Mouse (Mus musculus) kidney, adult 8-10 months (tissue): Measurements from ENCODE around the gene Unc13a.

Source experiments
- DNase-seq, 2 experiments: peaks; one replicate each; pipeline ENCODE4 v3.0.0; 2022

The Unc13a gene

GRCm38 (mm10) chr8:71580201-71580600 lies 91.4 kb downstream of the Unc13a start:
- no peak for DNase-seq

- DNase-seq, result no peak
Observed at GRCm38 (mm10) chr8:71579476-71579875, 92.1 kb downstream of the Unc13a start.

GRCm38 (mm10) chr8:71579009-71579408 lies 92.5 kb downstream of the Unc13a start:
- DNase-seq, result no peak

GRCm38 (mm10) chr8:71577856-71578387 lies 93.6 kb downstream of the Unc13a start:
- DNase-seq, result no peak

GRCm38 (mm10) chr8:71575020-71575419 lies 96.5 kb downstream of the Unc13a start:
- no peak for DNase-seq

GRCm38 (mm10) chr8:71574426-71574825 lies 97.1 kb downstream of the Unc13a start:
- no peak for DNase-seq
